Mouse (Mus musculus) kidney, adult 2 months (tissue): ENCODE data around the gene Dtnb.

Experiments
- CTCF ChIP-seq: fragments of 200-500 bp; conservative IDR thresholded peaks from 2 replicates; pipeline ENCODE4 v1.5.1; 2011; ENCODE audit warnings: low read depth, mild to moderate bottlenecking, control low read depth, low read length, moderate library complexity, mixed read lengths; ENCODE audit not compliant: insufficient read depth, insufficient read length
- POLR2A ChIP-seq: fragments of 200-500 bp; IDR thresholded peaks from one replicate; pipeline ENCODE4 v1.6.1; 2011; ENCODE audit warnings: low read depth, low read length, control low read depth

DNA sequence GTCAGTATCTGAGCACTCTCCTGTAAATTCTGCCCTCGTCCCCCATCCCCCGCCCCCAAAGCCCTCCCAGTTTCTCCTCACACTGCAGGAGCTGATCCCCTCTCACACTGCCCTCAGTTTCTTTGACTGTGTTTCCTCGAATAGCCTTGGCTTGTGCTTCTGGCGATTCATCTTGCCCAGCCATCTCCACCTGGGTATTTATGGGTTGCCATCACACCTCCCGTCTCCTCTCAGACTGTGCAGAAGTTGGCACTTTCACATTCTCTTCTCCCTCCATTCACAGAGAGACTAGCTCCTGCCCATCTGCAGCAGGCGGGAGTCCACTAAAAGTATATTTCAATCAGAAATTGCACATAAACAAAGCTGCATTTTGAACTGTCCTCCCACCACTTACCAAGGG lies 25.4 kb upstream of the Dtnb start:
- TF ChIP-seq POLR2A (no peak), CTCF (no peak)
